Mouse (Mus musculus) liver, embryonic 14.5 days (tissue): ENCODE measurements around the gene Arhgef17. TPM values are rescaled to one million over a fixed set of nuclear protein-coding genes. Genes with fewer than 3 reads are reported as not detected.

ENCODE experiments used
- ATAC-seq: fragments of 200-750 bp; cut with Nextera tagmentation; 2 replicates; pipeline ENCODE4 v1.8.0; 2017; ENCODE audit warnings: moderate number of reproducible peaks, mild to moderate bottlenecking, moderate library complexity; ENCODE audit not compliant: insufficient read depth
- DNase-seq, 3 experiments: peaks; one replicate each; pipeline ENCODE4 v3.0.0-alpha.2; 2012 to 2013; ENCODE audit warnings: low read depth in 3 of 3, low spot score in 3 of 3
- H3K27ac ChIP-seq: fragments of 300-500 bp; sonication (generic); 2 replicates; pipeline ENCODE4 v1.5.1; 2014; ENCODE audit warnings: moderate library complexity, mild to moderate bottlenecking, control low read depth, inconsistent platforms
- H3K27me3 ChIP-seq: fragments of 300-500 bp; sonication (generic); 2 replicates; pipeline ENCODE4 v1.6.1; 2014; ENCODE audit warnings: mild to moderate bottlenecking, low read length, moderate library complexity; ENCODE audit not compliant: control insufficient read depth, insufficient read depth
- H3K36me3 ChIP-seq: fragments of 300-500 bp; sonication (generic); replicated peaks from 2 replicates; pipeline ENCODE4 v1.6.1; 2014; ENCODE audit warnings: low read depth; ENCODE audit not compliant: control insufficient read depth, insufficient read depth
- H3K4me1 ChIP-seq, 2 experiments: fragments of 200-500 bp in 1 of 2; fragments of 300-500 bp in 1 of 2; sonication (generic) in 1 of 2; replicated peaks; 2 replicates each; pipeline ENCODE4 v1.6.1; 2012 to 2014; ENCODE audit warnings: antibody characterized with exemption in 1 of 2, inconsistent platforms in 1 of 2, low read length in 1 of 2; ENCODE audit not compliant: control insufficient read depth in 2 of 2, insufficient read depth in 2 of 2
- H3K4me2 ChIP-seq: fragments of 300-500 bp; sonication (generic); 2 replicates; pipeline ENCODE4 v1.6.1; 2014; ENCODE audit warnings: low read depth, mild to moderate bottlenecking, control low read depth, moderate library complexity
- H3K4me3 ChIP-seq, 2 experiments: fragments of 200-500 bp in 1 of 2; fragments of 300-500 bp in 1 of 2; sonication (generic) in 1 of 2; 2 replicates each; pipeline ENCODE4 v1.5.1; 2012 to 2014; ENCODE audit warnings: low read depth in 2 of 2, low read length in 2 of 2, mild to moderate bottlenecking in 2 of 2, control low read depth in 1 of 2, inconsistent platforms in 1 of 2, moderate library complexity in 1 of 2; ENCODE audit not compliant: insufficient read depth in 1 of 2
- H3K9ac ChIP-seq: fragments of 300-500 bp; sonication (generic); replicated peaks from 2 replicates; pipeline ENCODE4 v1.6.1; 2014; ENCODE audit warnings: mild to moderate bottlenecking, control low read depth, moderate library complexity
- H3K9me3 ChIP-seq: fragments of 300-500 bp; sonication (generic); 2 replicates; pipeline ENCODE4 v1.6.1; 2016; ENCODE audit warnings: low read length, mixed read lengths; ENCODE audit not compliant: control insufficient read depth
- CTCF ChIP-seq: IDR thresholded peaks from 2 replicates; pipeline ENCODE4 v1.5.1; 2016; ENCODE audit warnings: antibody characterized with exemption, low read depth, control low read depth
- EP300 ChIP-seq: IDR thresholded peaks from 2 replicates; pipeline ENCODE4 v1.6.1; 2016; ENCODE audit warnings: antibody characterized with exemption, low read depth
- WGBS: fragments of 180-500 bp; shearing (Covaris S2); extraction: QIAGEN DNeasy Blood & Tissue Kit; methylation state at CpG from one replicate; pipeline ENCODE4 v1.1.7; 2014; ENCODE audit not compliant: insufficient replicate concordance; 5-methylcytosine and 5-hydroxymethylcytosine counted together
- microRNA-seq: library from miRNA; unstranded; fragments of <30 nt; microRNA quantifications from one replicate; pipeline ENCODE4, GENCODE M21; 2016
- polyA plus RNA-seq, 2 experiments: library from polyadenylated mRNA; depleted of rRNA in 1 of 2; stranded (reverse) in 1 of 2; unstranded in 1 of 2; fragments of >200 nt; fragmentation: Nextera tagmentation in 1 of 2; extraction: Ambion mirVana in 1 of 2; gene quantifications; 2 replicates each; pipeline versions ENCODE4 v1.2.1 to v1.2.3; 2012 to 2014

Gene Arhgef17
- polyA plus RNA-seq, 2 experiments: 0.70 to 1.7 TPM

DNA sequence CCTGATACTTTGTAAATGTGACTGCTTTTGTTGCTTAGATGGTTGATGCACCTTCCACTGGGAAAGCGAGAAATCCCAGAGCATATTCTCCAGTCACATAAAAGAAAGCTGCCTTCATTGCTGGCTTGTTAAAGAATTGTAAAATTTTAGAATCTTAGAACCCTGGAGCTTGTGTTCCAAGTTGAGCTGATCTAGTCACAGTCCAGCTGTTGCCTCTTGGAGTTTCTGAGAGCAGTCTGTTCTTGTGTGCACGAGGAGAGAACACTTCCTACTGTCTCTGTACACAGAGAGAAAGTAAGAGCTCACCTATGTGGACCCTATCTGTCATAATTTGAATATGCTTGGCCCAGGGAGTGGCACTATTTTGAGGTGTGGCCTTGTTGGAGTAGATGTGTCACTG is 103.4 kb downstream of the Arhgef17 start:
- Histone ChIP-seq H3K9me3 (no peaks in the 10 kb centered on the region), H3K27ac (no peak overlapping the region), H3K4me3 (no peak overlapping the region), H3K4me1 (0 out of 4 replicates have a peak, but pooled peaks cover 0 to 3% of the 10 kb centered on the region in 2 experiments), H3K9ac (no peak overlapping the region), H3K27me3 (no peaks in the 10 kb centered on the region), H3K36me3 (no peaks in the 10 kb centered on the region), H3K4me2 (no peak overlapping the region)
- ATAC-seq: no peak
- DNase-seq: no peak
- WGBS: 61% methylated on average over 2 of the region's 2 CpGs
- TF ChIP-seq EP300 (no peak), CTCF (no peak)

- Histone ChIP-seq H3K9me3 (no peaks in the 10 kb centered on the region), H3K36me3 (no peaks in the 10 kb centered on the region), H3K4me2 (no peak overlapping the region), H3K9ac (no peak overlapping the region), H3K4me1 (0 out of 4 replicates have a peak, but pooled peaks cover 0 to 3% of the 10 kb centered on the region in 2 experiments), H3K27me3 (no peaks in the 10 kb centered on the region), H3K27ac (no peak overlapping the region), H3K4me3 (no peak overlapping the region)
- no peak for ATAC-seq
- no peak for TF ChIP-seq EP300
- 64% methylated on average over 3 of the region's 3 CpGs for WGBS
- DNase-seq: no peak
Observed at GRCm38 (mm10) chr7:100824661-100825060, 107.2 kb downstream of the Arhgef17 start.

Small RNA genes within 50 kb of the gene (microRNA-seq; reads per million reads assigned to microRNA genes)
- gene Mir3102: 32.5 reads per million, percentile 36 among the genes with 10 or more reads in this experiment

Other genes with a start within 250 kb of the Arhgef17 start
- 4.1 TPM in 2 replicates for gene Fam168a, start 225.5 kb downstream of the Arhgef17 start, polyA plus RNA-seq (2012; rRNA removed)
- 4.4 and 6.3 TPM in 2 replicates for gene Fam168a, start 225.5 kb downstream of the Arhgef17 start, polyA plus RNA-seq (2014; fragmentation: Nextera tagmentation; extraction: Ambion mirVana)
- 12.2 and 17.2 TPM in 2 replicates for gene Relt, start 68.7 kb downstream of the Arhgef17 start, polyA plus RNA-seq (2012; rRNA removed)
- 11.7 and 14.7 TPM in 2 replicates for gene Relt, start 68.7 kb downstream of the Arhgef17 start, polyA plus RNA-seq (2014; fragmentation: Nextera tagmentation; extraction: Ambion mirVana)
- gene P2ry6, start 42.5 kb upstream of the Arhgef17 start, polyA plus RNA-seq (2012; rRNA removed): 2.0 and 2.9 TPM in 2 replicates
- gene P2ry6, start 42.5 kb upstream of the Arhgef17 start, polyA plus RNA-seq (2014; fragmentation: Nextera tagmentation; extraction: Ambion mirVana): 2.9 TPM in 2 replicates
- 0.47 and 0.53 TPM in 2 replicates for gene P2ry2, start 80.8 kb upstream of the Arhgef17 start, polyA plus RNA-seq (2012; rRNA removed)
- gene P2ry2, start 80.8 kb upstream of the Arhgef17 start, polyA plus RNA-seq (2014; fragmentation: Nextera tagmentation; extraction: Ambion mirVana): 0.33 and 0.67 TPM in 2 replicates
- gene Fchsd2, start 160.8 kb upstream of the Arhgef17 start, polyA plus RNA-seq (2012; rRNA removed): 2.4 and 3.3 TPM in 2 replicates
- 3.1 and 3.4 TPM in 2 replicates for gene Fchsd2, start 160.8 kb upstream of the Arhgef17 start, polyA plus RNA-seq (2014; fragmentation: Nextera tagmentation; extraction: Ambion mirVana)